In the genomic region with DNA sequence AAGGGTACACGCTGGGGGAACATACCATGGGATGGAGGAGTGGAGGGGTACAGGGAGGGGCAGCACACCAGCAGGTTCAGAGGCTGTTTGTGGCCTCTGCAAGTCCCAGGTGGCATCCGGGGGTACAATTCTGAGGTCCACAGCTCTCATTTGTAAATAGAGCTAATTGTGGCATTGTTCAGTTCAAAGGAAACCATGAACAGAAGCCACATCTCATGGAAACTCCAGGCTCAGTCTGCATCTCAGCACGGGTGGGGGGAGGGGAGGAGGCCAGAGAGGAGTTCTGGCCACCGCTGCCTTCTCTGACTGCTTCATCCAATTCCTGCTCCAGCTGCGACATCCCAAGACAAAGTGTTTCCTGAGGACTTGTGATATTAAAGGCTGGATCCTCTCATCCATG, we compare ENCODE assay signal across 29 mouse cellular contexts. TPM values are rescaled to one million over a fixed set of nuclear protein-coding genes. Genes with fewer than 3 reads are reported as not detected.
A peak's percentile ranks its signal among the peaks of the same experiment; 100 is the strongest.
DNase-seq lines count a peak whose midpoint lies in the region; ATAC-seq and TF ChIP-seq lines count a peak whose summit lies in the region.
"Had no signal": no experiment of that assay in that cellular context is flagged by ENCODE, and none has a peak within 500 bp of the region (broad histone marks: within the 10 kb centered on the region; RNA-seq: fewer than 3 reads in every experiment).

No protein-coding gene starts in this region.

- H3K36me3 ChIP-seq in forebrain, embryonic 11.5 days (ENCODE audit: control insufficient read depth, insufficient read depth, low read length), result no peaks in the 10 kb centered on the region
- no peaks in the 10 kb centered on the region for H3K36me3 ChIP-seq in forebrain, embryonic 13.5 days (ENCODE audit: poor library complexity, severe bottlenecking)
- no peaks in the 10 kb centered on the region for H3K36me3 ChIP-seq in kidney, adult 2 months (ENCODE audit: control insufficient read depth, insufficient read depth, low read length)
- H3K36me3 ChIP-seq: forebrain, embryonic 12.5 days; heart, embryonic 12.5 days; heart, embryonic 15.5 days had no signal

- H3K4me2 ChIP-seq in forebrain, embryonic 11.5 days (ENCODE audit: low read depth, low read length, severe bottlenecking), result no peak overlapping the region
- H3K4me2 ChIP-seq in forebrain, embryonic 13.5 days, result no peak overlapping the region
- H3K4me2 ChIP-seq: forebrain, embryonic 12.5 days; heart, embryonic 12.5 days; heart, embryonic 15.5 days had no signal

- no peak for TF ChIP-seq POLR2A in kidney, adult 2 months (IDR thresholded peaks at IDR 0.05; ENCODE audit: low read depth, low read length)
- TF ChIP-seq POLR2A in olfactory bulb, adult 2 months (IDR thresholded peaks at IDR 0.05; ENCODE audit: insufficient read depth, low read depth, low read length), result no peak

- H3K4me1 ChIP-seq in forebrain, embryonic 11.5 days (replicated peaks; ENCODE audit: control insufficient read depth, insufficient read depth, low read length), result peaks cover 5% of the 10 kb centered on the region; the same call in 1 of the 2 replicates
- peaks cover 17% of the 10 kb centered on the region for H3K4me1 ChIP-seq in forebrain, embryonic 13.5 days
- no peaks in the 10 kb centered on the region for H3K4me1 ChIP-seq in kidney, adult 2 months (ENCODE audit: control insufficient read depth, insufficient read depth, low read length)
- peaks cover 10% of the 10 kb centered on the region for H3K4me1 ChIP-seq in olfactory bulb, adult 2 months (ENCODE audit: control insufficient read depth, insufficient read depth, low read length)
- H3K4me1 ChIP-seq: heart, embryonic 12.5 days; heart, embryonic 15.5 days had no signal

- H3K27ac ChIP-seq in forebrain, embryonic 11.5 days (ENCODE audit: low read depth, low read length), result peak overlapping the region; percentile 38; the same call in 1 of the 2 replicates
- H3K27ac ChIP-seq in forebrain, embryonic 13.5 days, result no peak overlapping the region
- no peak overlapping the region for H3K27ac ChIP-seq in kidney, adult 2 months (ENCODE audit: insufficient read depth, low read depth, low read length)
- peak overlapping the region; percentile 37; the same call in 1 of the 2 replicates for H3K27ac ChIP-seq in olfactory bulb, adult 2 months (ENCODE audit: insufficient read depth, low read depth, low read length)
- H3K27ac ChIP-seq: forebrain, embryonic 12.5 days; gastrocnemius, adult 2 months; heart, embryonic 15.5 days; hindbrain, postnatal 0 days had no signal

- TF ChIP-seq CTCF in kidney, adult 2 months (conservative IDR thresholded peaks at IDR 0.05; ENCODE audit: insufficient read depth, insufficient read length, low read depth, low read length), result no peak
- TF ChIP-seq CTCF in olfactory bulb, adult 2 months (IDR thresholded peaks at IDR 0.05; ENCODE audit: insufficient read depth, low read depth, low read length), result no peak

- DNase-seq in forebrain, embryonic 11.5 days (ENCODE audit: low spot score), result no peak
- peak; percentile 22 for DNase-seq in kidney, adult 2 months
- no peak for DNase-seq in kidney, postnatal 10 days
- peak; percentile 26 for DNase-seq in thymus, postnatal 0 days (ENCODE audit: low spot score)
- DNase-seq in thymus, postnatal 25 days, result no peak
- DNase-seq in urinary bladder, postnatal 36 days (ENCODE audit: low spot score in 2 of 2), result no peak
- DNase-seq: adrenal gland, adult 8-10 months; adrenal gland, postnatal 25 days; B cell, adult 2 months; cerebellum, adult 11-12 months; cerebellum, adult 8-10 months; cerebellum, postnatal 10 days; cerebellum, postnatal 36 days; embryo, embryonic 11 days; forebrain, postnatal 0 days; gastrocnemius, adult 2 months; gastrocnemius, postnatal 14 days; heart, adult 11 months; heart, postnatal 10 days; heart, postnatal 36 days had no signal

- WGBS in forebrain, embryonic 11.5 days, result 30% methylated on average over 5 of the region's 5 CpGs
- 26% methylated on average over 5 of the region's 5 CpGs for WGBS in forebrain, embryonic 13.5 days
- WGBS in kidney, adult 2 months, result 50% methylated on average over 5 of the region's 5 CpGs
- WGBS in olfactory bulb, adult 2 months, result 48% methylated on average over 5 of the region's 5 CpGs

- H3K9me3 ChIP-seq in forebrain, embryonic 11.5 days (ENCODE audit: control insufficient read depth, low read length), result no peaks in the 10 kb centered on the region
- H3K9me3 ChIP-seq in forebrain, embryonic 13.5 days (replicated peaks), result no peaks in the 10 kb centered on the region
- H3K9me3 ChIP-seq: forebrain, embryonic 12.5 days; heart, embryonic 12.5 days; heart, embryonic 15.5 days had no signal

- H3K9ac ChIP-seq in forebrain, embryonic 11.5 days (ENCODE audit: low read length), result no peak overlapping the region
- no peak overlapping the region for H3K9ac ChIP-seq in forebrain, embryonic 13.5 days
- H3K9ac ChIP-seq: forebrain, embryonic 12.5 days; forebrain, postnatal 0 days; heart, embryonic 12.5 days; heart, embryonic 15.5 days had no signal

- no peaks in the 10 kb centered on the region for H3K27me3 ChIP-seq in forebrain, embryonic 11.5 days (ENCODE audit: control insufficient read depth, insufficient read depth, low read length)
- H3K27me3 ChIP-seq in forebrain, embryonic 13.5 days, result no peaks in the 10 kb centered on the region
- no peaks in the 10 kb centered on the region for H3K27me3 ChIP-seq in kidney, adult 2 months (replicated peaks; ENCODE audit: control insufficient read depth, insufficient read depth, low read length)
- H3K27me3 ChIP-seq: forebrain, embryonic 12.5 days; heart, embryonic 12.5 days; heart, embryonic 15.5 days had no signal

- no peak overlapping the region for H3K4me3 ChIP-seq in forebrain, embryonic 11.5 days (ENCODE audit: low read depth, low read length)
- H3K4me3 ChIP-seq in forebrain, embryonic 13.5 days, result no peak overlapping the region
- no peak overlapping the region for H3K4me3 ChIP-seq in kidney, adult 2 months (ENCODE audit: insufficient read depth, low read depth, low read length)
- H3K4me3 ChIP-seq in olfactory bulb, adult 2 months (ENCODE audit: insufficient read depth, low read depth, low read length), result no peak overlapping the region
- H3K4me3 ChIP-seq: forebrain, embryonic 12.5 days; gastrocnemius, adult 2 months; heart, embryonic 12.5 days; heart, embryonic 15.5 days had no signal

- no peak for ATAC-seq in forebrain, embryonic 11.5 days (replicated peaks; ENCODE audit: low FRiP score)
- no peak for ATAC-seq in forebrain, embryonic 13.5 days
- ATAC-seq: activated CD4-positive, CD25-positive, alpha-beta regulatory T cell, adult 4 months; hindbrain, postnatal 0 days; inflammation-experienced regulatory T-cells, adult 6 months; intestine, embryonic 16.5 days had no signal

RNA-seq across cellular contexts. Expression of a gene that starts 14.6 kb away (rescaled TPM):
- 5.7 and 6.8 TPM in 2 replicates for polyA plus RNA-seq in forebrain, embryonic 11.5 days (2014; fragmentation: Nextera tagmentation; extraction: Ambion mirVana)
- polyA plus RNA-seq in forebrain, embryonic 13.5 days (2015; fragmentation: Nextera tagmentation; extraction: Ambion mirVana), result 6.8 and 8.3 TPM in 2 replicates
- polyA plus RNA-seq in kidney, adult 2 months (2012; rRNA removed), result 26.4 and 31.4 TPM in 2 replicates
- 10.4 and 13.3 TPM in 2 replicates for polyA plus RNA-seq in thymus, postnatal 0 days (2015; fragmentation: Nextera tagmentation; extraction: Ambion mirVana)
- polyA plus RNA-seq in olfactory bulb, adult 2 months (2012; ENCODE audit: insufficient read depth, insufficient read length, low replicate concordance, missing spikeins), result not detected in 2 replicates

RNA-seq across cellular contexts. Expression of a gene that starts 26.7 kb away (rescaled TPM):
- 77.4 and 80.7 TPM in 2 replicates for polyA plus RNA-seq in forebrain, embryonic 11.5 days (2014; fragmentation: Nextera tagmentation; extraction: Ambion mirVana)
- 69.7 and 76.9 TPM in 2 replicates for polyA plus RNA-seq in forebrain, embryonic 13.5 days (2015; fragmentation: Nextera tagmentation; extraction: Ambion mirVana)
- polyA plus RNA-seq in kidney, adult 2 months (2012; rRNA removed), result 9.1 and 9.4 TPM in 2 replicates
- 67.2 and 68.2 TPM in 2 replicates for polyA plus RNA-seq in thymus, postnatal 0 days (2015; fragmentation: Nextera tagmentation; extraction: Ambion mirVana)
- not detected in 2 replicates for polyA plus RNA-seq in olfactory bulb, adult 2 months (2012; ENCODE audit: insufficient read depth, insufficient read length, low replicate concordance, missing spikeins)

Comparison
In these comparisons a context has a peak if more than half of its experiments do, and no peak if none do; other contexts are left out.
1. DNase-seq: peak in kidney, adult 2 months (single experiment) and thymus, postnatal 0 days (single experiment); none in forebrain, embryonic 11.5 days (single experiment), kidney, postnatal 10 days (single experiment), thymus, postnatal 25 days (single experiment) and urinary bladder, postnatal 36 days (0 of 2).
2. H3K27ac ChIP-seq: peak in forebrain, embryonic 11.5 days (single experiment) and olfactory bulb, adult 2 months (single experiment); none in forebrain, embryonic 13.5 days (single experiment) and kidney, adult 2 months (single experiment).
3. RNA of a gene that starts 26.7 kb away (polyA plus RNA-seq): 77.4 to 80.7 TPM in forebrain, embryonic 11.5 days, 69.7 to 76.9 TPM in forebrain, embryonic 13.5 days, 67.2 to 68.2 TPM in thymus, postnatal 0 days and 9.1 to 9.4 TPM in kidney, adult 2 months; not detected in olfactory bulb, adult 2 months; every median in the first group is over 10 times any median in the second.